11 mouse cellular contexts compared by ENCODE assay signal in genomic region chr2:35624380-35625006, GRCm38 (mm10).
DNase-seq lines count a peak whose midpoint lies in the region; ATAC-seq lines count a peak whose summit lies in the region.
"Had no signal": no experiment of that assay in that cellular context is flagged by ENCODE, and none has a peak within 500 bp of the region (broad histone marks: within the 10 kb centered on the region; RNA-seq: fewer than 3 reads in every experiment).

No protein-coding gene starts in this region.

- H3K27me3 ChIP-seq in lung, embryonic 15.5 days, result no peaks in the 10 kb centered on the region
- H3K27me3 ChIP-seq in heart, embryonic 16.5 days (ENCODE audit: control insufficient read depth, insufficient read depth, low read length), result no peaks in the 10 kb centered on the region
- no peaks in the 10 kb centered on the region for H3K27me3 ChIP-seq in stomach, embryonic 14.5 days (ENCODE audit: control insufficient read depth, insufficient read depth, low read length)

- H3K9ac ChIP-seq in lung, embryonic 15.5 days, result no peak overlapping the region
- peak overlapping the region; percentile 90; the same call in 1 of the 2 replicates for H3K9ac ChIP-seq in heart, embryonic 16.5 days (ENCODE audit: low read length)
- H3K9ac ChIP-seq in stomach, embryonic 14.5 days (replicated peaks; ENCODE audit: low read depth, low read length), result no peak overlapping the region

- no peaks in the 10 kb centered on the region for H3K36me3 ChIP-seq in lung, embryonic 15.5 days
- no peaks in the 10 kb centered on the region for H3K36me3 ChIP-seq in heart, embryonic 16.5 days (ENCODE audit: control insufficient read depth, insufficient read depth)
- H3K36me3 ChIP-seq in stomach, embryonic 14.5 days (ENCODE audit: control insufficient read depth, insufficient read depth, low read length), result peaks cover 10% of the 10 kb centered on the region; the same call in 1 of the 2 replicates

- no peak overlapping the region for H3K4me3 ChIP-seq in lung, embryonic 15.5 days
- peak overlapping the region; percentile 79; the same call in 1 of the 2 replicates for H3K4me3 ChIP-seq in heart, embryonic 16.5 days (ENCODE audit: low read length)
- H3K4me3 ChIP-seq in stomach, embryonic 14.5 days (ENCODE audit: low read depth, low read length), result peak overlapping the region; percentile 53; the same call in 1 of the 2 replicates

- WGBS in lung, embryonic 15.5 days, result 56% methylated on average over 5 of the region's 5 CpGs
- 45% methylated on average over 5 of the region's 5 CpGs for WGBS in heart, embryonic 16.5 days
- WGBS in stomach, embryonic 14.5 days, result 70% methylated on average over 5 of the region's 5 CpGs

- H3K4me2 ChIP-seq in lung, embryonic 15.5 days, result peak overlapping the region; percentile 81
- H3K4me2 ChIP-seq in heart, embryonic 16.5 days (ENCODE audit: low read depth, low read length), result peak overlapping the region; percentile 90
- H3K4me2 ChIP-seq in stomach, embryonic 14.5 days (replicated peaks; ENCODE audit: low read depth, low read length), result peak overlapping the region; percentile 96

- no peak for ATAC-seq in lung, embryonic 15.5 days (ENCODE audit: borderline replicate concordance, extremely low read depth, low FRiP score, low TSS enrichment)
- no peak for ATAC-seq in heart, embryonic 16.5 days (replicated peaks; ENCODE audit: extremely low read depth, insufficient read depth, low FRiP score)
- no peak for ATAC-seq in stomach, embryonic 14.5 days (ENCODE audit: insufficient number of reproducible peaks, insufficient read depth, low FRiP score, low read depth)
- ATAC-seq: activated CD4-positive, CD25-positive, alpha-beta regulatory T cell, adult 4 months; inflammation-experienced regulatory T-cells, adult 6 months had no signal

- H3K9me3 ChIP-seq in lung, embryonic 15.5 days, result no peaks in the 10 kb centered on the region
- no peaks in the 10 kb centered on the region for H3K9me3 ChIP-seq in heart, embryonic 16.5 days (replicated peaks; ENCODE audit: control insufficient read depth, low read length)
- H3K9me3 ChIP-seq in stomach, embryonic 14.5 days (ENCODE audit: control insufficient read depth, low read depth, low read length), result no peaks in the 10 kb centered on the region

- H3K4me1 ChIP-seq in lung, embryonic 15.5 days, result peaks cover 86% of the 10 kb centered on the region
- peaks cover 85% of the 10 kb centered on the region for H3K4me1 ChIP-seq in heart, embryonic 16.5 days (ENCODE audit: control insufficient read depth, insufficient read depth, low read length)
- peaks cover 70% of the 10 kb centered on the region for H3K4me1 ChIP-seq in stomach, embryonic 14.5 days (ENCODE audit: control insufficient read depth, insufficient read depth, low read length)

- peak; percentile 96 for DNase-seq in heart, adult 11 months
- no peak for DNase-seq in heart, adult 8-10 months (ENCODE audit: low spot score)
- DNase-seq in lung, postnatal 10 days, result no peak
- DNase-seq in gastrocnemius, adult 18-20 months (ENCODE audit: low spot score), result no peak
- no peak for DNase-seq in adrenal gland, adult (ENCODE audit: inconsistent age in 2 of 2, low spot score in 1 of 2)
- DNase-seq: B cell, adult 2 months had no signal

- H3K27ac ChIP-seq in lung, embryonic 15.5 days, result no peak overlapping the region
- H3K27ac ChIP-seq in heart, embryonic 16.5 days (ENCODE audit: low read length), result no peak overlapping the region
- H3K27ac ChIP-seq in stomach, embryonic 14.5 days (ENCODE audit: low read length), result no peak overlapping the region
